Mouse (Mus musculus) embryonic fibroblast, embryonic 13.5 days (primary cell): Measurements from ENCODE around the gene Frmd4b. TPM values are rescaled to one million over a fixed set of nuclear protein-coding genes. Genes with fewer than 3 reads are reported as not detected.

Experiments used
- H3K27ac ChIP-seq: 2 replicates; pipeline ENCODE4 v1.5.1; 2012; ENCODE audit warnings: low read length, control low read depth, inconsistent platforms; ENCODE audit not compliant: insufficient read depth
- H3K4me1 ChIP-seq: 2 replicates; pipeline ENCODE4 v1.6.1; 2011; ENCODE audit warnings: low read length; ENCODE audit not compliant: control insufficient read depth, insufficient read depth
- H3K4me3 ChIP-seq: 2 replicates; pipeline ENCODE4 v1.5.1; 2011; ENCODE audit warnings: mild to moderate bottlenecking, control low read depth, low read length; ENCODE audit not compliant: insufficient read depth
- CTCF ChIP-seq: IDR thresholded peaks from 2 replicates; pipeline ENCODE4 v1.5.1; 2011; ENCODE audit warnings: mild to moderate bottlenecking, control low read depth, low read length, moderate library complexity, borderline replicate concordance; ENCODE audit not compliant: insufficient read depth
- POLR2A ChIP-seq: IDR thresholded peaks from 2 replicates; pipeline ENCODE4 v1.6.1; 2011; ENCODE audit warnings: low read depth, mild to moderate bottlenecking, control low read depth, low read length, moderate library complexity
- polyA plus RNA-seq: library from polyadenylated mRNA; stranded (reverse); fragments of >200 nt; gene quantifications from 2 replicates; pipeline ENCODE4 v1.2.4, GENCODE M21; 2011; ENCODE audit warnings: low read depth; ENCODE audit not compliant: missing spikeins, insufficient read length

Frmd4b gene
- polyA plus RNA-seq, 1 experiment: 0.88 TPM

DNA sequence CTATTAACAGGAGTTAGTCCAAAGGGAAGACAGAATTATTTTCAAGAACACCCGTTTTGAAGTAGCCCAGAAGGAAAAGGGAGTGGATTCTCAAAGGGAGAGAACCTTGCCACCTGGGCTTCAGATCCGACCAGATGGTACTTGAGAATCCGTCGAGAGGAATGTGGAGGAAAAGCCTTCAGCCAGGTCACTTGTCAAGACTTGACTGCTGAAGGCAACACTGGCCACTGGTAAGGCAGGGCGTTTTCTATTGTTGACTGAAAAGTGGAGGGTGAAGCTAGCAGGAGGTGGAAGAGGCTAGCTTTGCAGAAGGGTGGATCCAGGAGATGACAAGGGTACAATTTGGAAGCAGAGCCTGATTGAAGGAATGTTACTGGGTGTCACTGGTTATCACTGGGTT lies 324.4 kb downstream of the Frmd4b start:
- TF ChIP-seq POLR2A: no peak
- TF ChIP-seq CTCF: no peak
- Histone ChIP-seq H3K27ac (no peak overlapping the region), H3K4me3 (no peak overlapping the region), H3K4me1 (no peaks in the 10 kb centered on the region)

DNA sequence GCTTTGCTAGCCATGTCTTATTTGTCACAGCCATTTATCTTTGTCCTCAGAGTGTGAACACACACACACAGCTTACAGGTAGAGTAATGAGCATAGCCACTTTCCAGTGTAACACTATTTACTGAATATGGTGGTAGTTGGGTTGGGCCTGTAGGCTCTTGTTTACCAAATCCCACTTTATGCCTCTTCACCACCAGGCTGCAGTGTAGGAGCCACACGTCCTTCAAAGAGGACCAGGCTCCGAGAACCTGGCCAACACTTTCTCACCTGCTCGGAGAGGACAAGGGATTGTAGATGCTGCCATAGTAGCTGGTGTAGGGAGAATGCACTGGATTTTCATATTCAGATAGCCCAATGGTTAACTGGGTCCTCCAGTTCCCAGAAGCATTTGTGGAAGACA lies 325.2 kb downstream of the Frmd4b start:
- no peak overlapping the region for H3K27ac ChIP-seq
- H3K4me3 ChIP-seq: no peak overlapping the region
- no peaks in the 10 kb centered on the region for H3K4me1 ChIP-seq
- no peak for TF ChIP-seq CTCF
- TF ChIP-seq POLR2A: no peak

DNA sequence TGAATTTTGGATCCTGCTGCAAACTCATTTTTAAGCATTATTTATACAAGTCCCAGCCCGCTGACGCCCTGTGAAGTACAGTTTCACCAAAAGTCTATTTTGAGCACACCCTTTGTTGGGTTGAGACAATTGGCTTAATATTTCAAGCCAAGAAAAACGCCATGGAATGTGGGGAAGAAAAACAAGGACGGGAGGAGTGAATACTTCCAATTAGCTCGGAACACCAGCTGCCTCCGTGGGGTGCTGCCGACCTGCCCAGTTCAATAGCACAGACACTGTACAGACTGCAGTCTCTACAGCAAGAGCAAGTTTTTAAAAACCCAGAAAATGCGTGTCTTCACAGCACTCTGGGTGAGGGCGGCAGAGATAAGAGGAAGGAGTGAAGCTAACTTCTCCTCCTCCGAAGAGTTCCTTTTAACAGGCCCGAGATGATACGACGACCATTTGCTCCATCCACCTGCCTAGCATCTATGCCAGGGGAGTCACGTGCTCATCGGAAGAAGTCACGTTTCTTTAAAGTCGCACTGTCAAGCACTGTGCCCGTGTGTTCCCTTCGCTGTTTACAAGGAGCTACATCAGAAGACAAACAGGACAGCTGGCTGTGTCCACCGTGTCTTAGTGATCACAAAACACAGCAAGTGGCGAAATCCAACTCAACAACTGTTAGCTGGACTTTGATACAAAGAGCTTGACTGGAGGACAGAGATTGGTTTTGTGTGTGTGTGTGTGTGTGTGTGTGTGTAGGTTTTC lies 326.0 kb downstream of the Frmd4b start:
- Histone ChIP-seq H3K4me3 (no peak overlapping the region), H3K4me1 (no peaks in the 10 kb centered on the region), H3K27ac (no peak overlapping the region)
- TF ChIP-seq POLR2A (no peak), CTCF (no peak)

- H3K4me1 ChIP-seq: no peaks in the 10 kb centered on the region
- H3K4me3 ChIP-seq: no peak overlapping the region
- no peak for TF ChIP-seq POLR2A
- no peak for TF ChIP-seq CTCF
- no peak overlapping the region for H3K27ac ChIP-seq
Measured at GRCm38 (mm10) chr6:97290687-97291086, 326.7 kb downstream of the Frmd4b start.

DNA sequence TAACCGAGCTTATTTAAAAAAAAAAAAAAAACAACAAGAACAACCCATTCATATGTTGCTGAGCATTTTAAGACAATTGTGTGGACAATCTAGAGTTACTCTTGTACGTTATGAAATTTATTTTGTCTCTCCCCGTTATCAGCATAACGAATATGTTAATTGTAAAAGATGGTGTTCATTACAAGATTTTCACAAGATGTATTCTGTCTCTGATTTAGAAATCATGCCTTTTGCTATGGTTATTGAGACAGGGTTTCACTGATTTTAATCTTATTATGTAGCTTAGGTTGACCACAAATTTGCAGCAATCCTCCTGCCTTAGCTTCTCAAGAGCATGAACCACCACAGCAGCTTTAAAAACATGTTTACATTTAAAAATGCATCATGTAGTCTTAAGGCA lies 327.5 kb downstream of the Frmd4b start:
- no peaks in the 10 kb centered on the region for H3K4me1 ChIP-seq
- no peak overlapping the region for H3K27ac ChIP-seq
- no peak overlapping the region for H3K4me3 ChIP-seq
- TF ChIP-seq POLR2A (no peak), CTCF (no peak)

- Histone ChIP-seq H3K4me1 (no peaks in the 10 kb centered on the region), H3K27ac (no peak overlapping the region), H3K4me3 (no peak overlapping the region)
- no peak for TF ChIP-seq CTCF
- TF ChIP-seq POLR2A: no peak
Measured at GRCm38 (mm10) chr6:97289316-97289820, 328.0 kb downstream of the Frmd4b start.

DNA sequence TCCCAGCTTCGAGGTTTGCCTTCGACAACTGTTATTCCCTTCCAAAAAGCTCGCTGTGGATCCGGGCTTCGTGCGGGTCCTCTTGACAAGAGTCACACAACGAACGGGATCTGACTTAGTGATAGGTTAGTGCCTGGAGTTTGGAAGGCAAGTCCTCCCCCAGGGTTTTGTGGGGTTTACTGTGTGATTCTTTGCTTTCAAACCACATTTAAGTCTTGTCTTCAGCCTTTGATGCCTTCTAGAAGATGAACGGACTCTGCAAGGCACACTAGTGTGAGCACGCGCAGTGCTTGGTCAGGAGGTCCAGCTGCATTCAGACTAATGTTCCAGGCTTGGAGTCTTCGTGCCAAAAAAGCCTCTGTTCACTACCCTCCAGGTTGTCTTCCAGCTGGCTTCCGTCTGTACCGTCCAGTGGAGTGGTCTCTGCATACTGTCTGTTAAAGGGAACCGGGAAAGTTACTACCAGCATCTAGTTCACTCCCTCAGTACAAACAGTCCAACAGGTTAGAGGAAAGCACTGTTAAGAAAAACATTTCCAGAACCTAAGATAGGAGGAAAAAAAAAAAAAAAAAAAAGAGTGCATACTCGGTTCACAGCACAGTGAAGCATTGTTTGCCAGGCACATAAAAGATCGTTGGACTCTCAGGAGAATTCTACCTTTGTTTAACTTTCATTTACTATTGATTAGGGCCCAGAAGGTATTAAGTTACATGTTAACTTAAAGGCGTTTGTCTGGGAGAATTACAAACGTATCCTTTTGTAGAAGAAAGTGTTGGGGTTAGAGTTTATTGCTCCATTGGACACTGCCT lies 329.1 kb downstream of the Frmd4b start:
- Histone ChIP-seq H3K27ac (no peak overlapping the region), H3K4me1 (no peaks in the 10 kb centered on the region), H3K4me3 (no peak overlapping the region)
- no peak for TF ChIP-seq POLR2A

- H3K27ac ChIP-seq: no peak overlapping the region
- H3K4me3 ChIP-seq: no peak overlapping the region
- TF ChIP-seq CTCF (no peak), POLR2A (no peak)
- no peaks in the 10 kb centered on the region for H3K4me1 ChIP-seq
Measured at GRCm38 (mm10) chr6:97286332-97286731, 331.0 kb downstream of the Frmd4b start.

- TF ChIP-seq POLR2A: no peak
- TF ChIP-seq CTCF: no peak
- Histone ChIP-seq H3K27ac (no peak overlapping the region), H3K4me3 (no peak overlapping the region), H3K4me1 (no peaks in the 10 kb centered on the region)
Measured at GRCm38 (mm10) chr6:97283676-97284075, 333.7 kb downstream of the Frmd4b start.

DNA sequence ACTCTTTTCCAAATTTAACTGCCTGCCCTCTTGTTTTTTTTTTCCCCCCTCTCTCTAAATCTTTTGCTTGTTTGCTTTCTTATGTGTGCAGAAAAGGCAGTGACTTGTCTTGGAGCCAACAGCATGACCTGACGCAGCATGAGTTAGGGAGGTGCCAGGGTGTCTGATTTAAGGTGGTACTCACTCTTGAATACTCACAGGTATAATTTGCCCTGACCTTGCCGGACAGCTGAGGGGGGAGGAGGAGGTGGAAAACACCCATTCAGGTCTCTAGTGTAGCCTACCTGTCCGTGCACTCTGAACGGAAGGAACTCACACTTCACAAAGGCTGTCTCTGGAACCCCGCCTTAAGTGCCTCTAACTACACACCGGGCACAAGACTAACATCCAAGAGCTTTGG lies 338.5 kb downstream of the Frmd4b start:
- no peak for TF ChIP-seq CTCF
- TF ChIP-seq POLR2A: no peak
- Histone ChIP-seq H3K4me1 (no peaks in the 10 kb centered on the region; the same call in 1 of the 2 replicates), H3K4me3 (no peak overlapping the region), H3K27ac (no peak overlapping the region)
